Mouse (Mus musculus): ENCODE results near the gene Rrp7a. TPM values are rescaled to one million over a fixed set of nuclear protein-coding genes. Genes with fewer than 3 reads are reported as not detected.

The Rrp7a gene
- total RNA-seq, 2 experiments from 2014 or later, result 41.8 to 42.8 TPM

- DNase-seq, result peak; percentile 66
These were observed 9.7 kb downstream of the Rrp7a start for GRCm38 (mm10) chr15:83112898-83113297.

- no peak for DNase-seq
These were observed 10.7 kb downstream of the Rrp7a start for GRCm38 (mm10) chr15:83111874-83112273.

- no peak for DNase-seq
These were observed 11.3 kb downstream of the Rrp7a start for GRCm38 (mm10) chr15:83111290-83111689.

- no peak for DNase-seq
These were observed 14.8 kb downstream of the Rrp7a start for GRCm38 (mm10) chr15:83107814-83108213.

GRCm38 (mm10) chr15:83106426-83106825, 16.2 kb downstream of the Rrp7a start:
- no peak for DNase-seq

- no peak for DNase-seq
These were observed 19.5 kb downstream of the Rrp7a start for GRCm38 (mm10) chr15:83103111-83103510.

GRCm38 (mm10) chr15:83100332-83100662, 22.3 kb downstream of the Rrp7a start:
- no peak for DNase-seq

GRCm38 (mm10) chr15:83099533-83100331, 22.9 kb downstream of the Rrp7a start:
- peak; percentile 92 for DNase-seq

- DNase-seq, result no peak
These were observed 26.7 kb downstream of the Rrp7a start for GRCm38 (mm10) chr15:83095950-83096349.

- peak; percentile 33 for DNase-seq
These were observed 28.9 kb downstream of the Rrp7a start for GRCm38 (mm10) chr15:83093687-83094086.

- no peak for DNase-seq
These were observed 31.7 kb downstream of the Rrp7a start for GRCm38 (mm10) chr15:83090874-83091273.

- DNase-seq, result no peak
These were observed 33.3 kb downstream of the Rrp7a start, which contains the start of gene Serhl for GRCm38 (mm10) chr15:83089429-83089605. Gene Serhl, plus strand, starts transcription at chr15:83089506.

- no peak for DNase-seq
These were observed 33.8 kb downstream of the Rrp7a start for GRCm38 (mm10) chr15:83088495-83089428.

- no peak for DNase-seq
These were observed 35.8 kb downstream of the Rrp7a start for GRCm38 (mm10) chr15:83086636-83087328.

- DNase-seq, result peak; percentile 36
These were observed 36.7 kb downstream of the Rrp7a start for GRCm38 (mm10) chr15:83085901-83086300.

- no peak for DNase-seq
These were observed 38.5 kb downstream of the Rrp7a start for GRCm38 (mm10) chr15:83084022-83084640.

- DNase-seq, result no peak
These were observed 39.1 kb downstream of the Rrp7a start for GRCm38 (mm10) chr15:83083530-83083929.

- no peak for DNase-seq
These were observed 46.7 kb downstream of the Rrp7a start for GRCm38 (mm10) chr15:83075607-83076525.

- DNase-seq, result no peak
These were observed 48.4 kb downstream of the Rrp7a start for GRCm38 (mm10) chr15:83074179-83074578.

GRCm38 (mm10) chr15:83071752-83072151, 50.8 kb downstream of the Rrp7a start:
- DNase-seq, result no peak

- no peak for DNase-seq
These were observed 51.7 kb downstream of the Rrp7a start for GRCm38 (mm10) chr15:83070942-83071341.
